Mouse (Mus musculus): ENCODE data around the gene Ehmt1. TPM values are rescaled to one million over a fixed set of nuclear protein-coding genes. Genes with fewer than 3 reads are reported as not detected.

Ehmt1 gene
- polyA plus RNA-seq, 2 experiments from 2014 or later, result 49.2 to 76.4 TPM

GRCm38 (mm10) chr2:24910481-24910880 lies 8.9 kb downstream of the Ehmt1 start:
- ATAC-seq, result no peak

GRCm38 (mm10) chr2:24905653-24906155 lies 13.7 kb downstream of the Ehmt1 start:
- ATAC-seq, result no peak

GRCm38 (mm10) chr2:24904823-24905652 lies 14.4 kb downstream of the Ehmt1 start:
- no peak for ATAC-seq

GRCm38 (mm10) chr2:24902999-24903398 lies 16.4 kb downstream of the Ehmt1 start:
- no peak for ATAC-seq

GRCm38 (mm10) chr2:24901055-24901454 lies 18.4 kb downstream of the Ehmt1 start:
- ATAC-seq, result no peak

GRCm38 (mm10) chr2:24899292-24899691 lies 20.1 kb downstream of the Ehmt1 start:
- no peak for ATAC-seq

GRCm38 (mm10) chr2:24896761-24897160 lies 22.7 kb downstream of the Ehmt1 start:
- ATAC-seq, result no peak

GRCm38 (mm10) chr2:24894211-24894610 lies 25.2 kb downstream of the Ehmt1 start:
- no peak for ATAC-seq

- ATAC-seq, result no peak
Observed at GRCm38 (mm10) chr2:24892318-24892717, 27.1 kb downstream of the Ehmt1 start.

- ATAC-seq, result no peak
Observed at GRCm38 (mm10) chr2:24890541-24891447, 28.6 kb downstream of the Ehmt1 start.

GRCm38 (mm10) chr2:24888895-24889294 lies 30.5 kb downstream of the Ehmt1 start:
- ATAC-seq, result no peak

GRCm38 (mm10) chr2:24880686-24881085 lies 38.7 kb downstream of the Ehmt1 start:
- no peak for ATAC-seq

GRCm38 (mm10) chr2:24870952-24871351 lies 48.5 kb downstream of the Ehmt1 start:
- ATAC-seq, result no peak

- ATAC-seq, result no peak
Observed at GRCm38 (mm10) chr2:24863010-24863409, 56.4 kb downstream of the Ehmt1 start.

GRCm38 (mm10) chr2:24852408-24852807 lies 67.0 kb downstream of the Ehmt1 start:
- ATAC-seq, result peak; percentile 51

- no peak for ATAC-seq
Observed at GRCm38 (mm10) chr2:24846557-24846956, 72.9 kb downstream of the Ehmt1 start.

- no peak for ATAC-seq
Observed at GRCm38 (mm10) chr2:24845256-24845655, 74.2 kb downstream of the Ehmt1 start.

GRCm38 (mm10) chr2:24830614-24831013 lies 88.8 kb downstream of the Ehmt1 start:
- peak; percentile 67 for ATAC-seq

- no peak for ATAC-seq
Observed at GRCm38 (mm10) chr2:24809746-24810145, 109.7 kb downstream of the Ehmt1 start.

GRCm38 (mm10) chr2:24807691-24808090 lies 111.7 kb downstream of the Ehmt1 start:
- ATAC-seq, result no peak

- no peak for ATAC-seq
Observed at GRCm38 (mm10) chr2:24807036-24807435, 112.4 kb downstream of the Ehmt1 start.

- ATAC-seq, result no peak
Observed at GRCm38 (mm10) chr2:24806143-24806542, 113.3 kb downstream of the Ehmt1 start.

- no peak for ATAC-seq
Observed at GRCm38 (mm10) chr2:24805621-24806020, 113.8 kb downstream of the Ehmt1 start.
